Mouse (Mus musculus): ENCODE measurements around the gene Mapk8ip2.

Mapk8ip2 gene

GRCm38 (mm10) chr15:89452906-89453864, 528 bp upstream of the Mapk8ip2 start:
- DNase-seq (ENCODE audit: low spot score) = no peak

DNA sequence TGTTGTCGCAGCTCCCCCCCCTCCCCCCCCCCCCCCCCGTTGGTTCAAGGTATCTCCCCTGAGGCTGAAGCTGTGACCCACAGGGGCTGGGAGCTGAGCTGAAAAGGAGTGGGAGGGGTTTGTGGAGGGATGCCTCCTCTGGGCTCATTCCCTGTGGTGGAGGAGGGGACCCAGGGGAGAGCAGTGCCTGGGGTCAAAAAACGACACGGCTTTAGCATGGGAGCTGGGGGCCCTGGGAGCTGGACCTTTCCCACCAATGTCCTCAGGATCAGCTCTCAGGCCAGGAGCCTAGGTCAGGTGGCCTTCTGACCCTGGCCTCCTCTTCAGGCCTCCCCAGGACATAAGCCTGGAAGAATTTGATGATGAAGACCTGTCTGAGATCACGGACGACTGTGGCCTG, 1.1 kb downstream of the Mapk8ip2 start:
- no peak for DNase-seq (ENCODE audit: low spot score)

GRCm38 (mm10) chr15:89455642-89456041, 1.9 kb downstream of the Mapk8ip2 start:
- no peak for DNase-seq (ENCODE audit: low spot score)

GRCm38 (mm10) chr15:89458942-89459341, 5.2 kb downstream of the Mapk8ip2 start:
- DNase-seq (ENCODE audit: low spot score) = no peak

- DNase-seq (ENCODE audit: low spot score) = no peak
These were observed 6.1 kb downstream of the Mapk8ip2 start for GRCm38 (mm10) chr15:89459821-89460220.

GRCm38 (mm10) chr15:89460298-89460697, 6.6 kb downstream of the Mapk8ip2 start:
- DNase-seq (ENCODE audit: low spot score) = no peak

- DNase-seq (ENCODE audit: low spot score) = no peak
These were observed 7.6 kb downstream of the Mapk8ip2 start for GRCm38 (mm10) chr15:89461321-89461720.

- DNase-seq (ENCODE audit: low spot score) = no peak
These were observed 8.5 kb downstream of the Mapk8ip2 start for GRCm38 (mm10) chr15:89462176-89462575.

DNA sequence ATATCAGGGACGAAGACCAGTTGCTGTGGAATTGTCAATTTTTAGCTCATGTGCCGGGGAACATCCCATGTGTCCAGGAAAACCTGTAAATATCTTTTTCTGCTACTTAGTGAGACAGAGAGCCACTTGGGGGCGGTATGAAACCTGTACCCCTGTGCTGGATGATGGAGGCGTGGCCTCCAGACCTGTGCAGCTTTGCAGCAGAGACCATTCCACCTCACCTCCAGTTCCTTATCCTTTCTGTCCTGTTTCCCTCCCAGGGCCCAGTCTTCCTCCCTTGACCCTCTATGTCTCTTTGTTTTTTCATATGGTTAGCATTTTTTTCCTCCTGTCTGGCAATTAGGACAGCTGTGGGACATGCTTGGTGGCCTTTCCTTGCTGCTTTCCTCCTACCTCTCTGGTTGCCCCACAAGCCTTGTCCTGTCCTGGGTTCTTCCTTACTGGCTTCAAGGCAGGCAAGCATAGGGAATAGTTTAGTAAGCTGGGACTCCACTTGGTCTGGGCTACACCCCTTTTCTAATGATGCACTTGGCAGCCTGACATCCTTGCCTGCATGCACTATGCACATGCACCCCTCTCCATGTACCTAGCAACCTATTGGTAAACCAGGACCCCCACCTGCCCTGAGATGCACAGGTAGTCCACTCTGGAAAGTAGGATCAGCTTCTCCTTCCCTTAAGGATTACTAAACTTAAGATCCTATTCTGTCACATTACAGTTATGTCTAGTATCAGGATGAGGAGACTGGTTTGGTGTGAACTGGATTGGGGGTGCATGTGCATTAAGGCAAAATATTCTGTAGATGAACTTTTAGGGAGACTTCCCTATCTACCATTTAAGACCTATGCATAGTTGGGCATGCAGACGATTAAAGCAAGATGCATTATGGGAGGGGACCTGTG, 9.9 kb downstream of the Mapk8ip2 start:
- DNase-seq (ENCODE audit: low spot score) = no peak

DNA sequence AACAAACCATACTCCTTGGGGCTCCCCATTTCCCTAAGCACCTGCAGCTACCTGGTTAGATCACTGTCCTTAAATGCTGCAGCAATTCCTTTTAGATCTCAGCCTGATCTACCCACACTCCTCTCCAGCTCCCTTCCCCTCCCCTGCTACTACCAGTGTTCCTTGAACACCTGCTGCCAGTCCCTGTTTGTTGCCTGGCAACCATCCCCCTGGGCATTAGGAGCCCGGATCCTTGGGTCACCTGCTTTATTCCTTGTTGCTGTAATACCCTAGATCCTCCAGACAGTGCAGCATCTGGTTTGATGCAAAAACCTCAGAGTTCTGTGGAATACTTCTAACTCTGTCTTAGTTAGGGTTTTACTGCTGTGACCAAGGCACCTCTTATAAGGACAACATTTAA, 11.3 kb downstream of the Mapk8ip2 start:
- DNase-seq (ENCODE audit: low spot score) = no peak

- no peak for DNase-seq (ENCODE audit: low spot score)
These were observed 14.9 kb downstream of the Mapk8ip2 start for GRCm38 (mm10) chr15:89468577-89468976.

DNA sequence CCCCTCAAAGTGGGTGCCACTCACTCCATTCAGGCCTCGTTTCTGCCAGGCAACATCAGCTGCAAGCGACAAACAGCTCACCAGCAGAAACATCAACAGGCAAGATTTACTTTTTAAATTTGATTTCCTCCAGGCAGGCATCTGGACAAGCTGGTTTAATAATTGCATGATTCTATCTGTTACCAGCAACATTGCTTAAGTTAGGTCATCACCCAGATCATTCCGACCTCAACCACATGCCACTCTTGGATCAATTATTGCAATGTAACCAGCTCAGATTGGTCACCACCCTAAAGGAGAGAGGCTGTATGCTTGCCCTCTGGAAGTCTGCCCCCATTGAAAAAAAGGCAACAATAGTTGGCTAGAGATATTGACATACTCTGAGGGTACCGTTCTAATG, 17.8 kb downstream of the Mapk8ip2 start:
- no peak for DNase-seq (ENCODE audit: low spot score)

DNA sequence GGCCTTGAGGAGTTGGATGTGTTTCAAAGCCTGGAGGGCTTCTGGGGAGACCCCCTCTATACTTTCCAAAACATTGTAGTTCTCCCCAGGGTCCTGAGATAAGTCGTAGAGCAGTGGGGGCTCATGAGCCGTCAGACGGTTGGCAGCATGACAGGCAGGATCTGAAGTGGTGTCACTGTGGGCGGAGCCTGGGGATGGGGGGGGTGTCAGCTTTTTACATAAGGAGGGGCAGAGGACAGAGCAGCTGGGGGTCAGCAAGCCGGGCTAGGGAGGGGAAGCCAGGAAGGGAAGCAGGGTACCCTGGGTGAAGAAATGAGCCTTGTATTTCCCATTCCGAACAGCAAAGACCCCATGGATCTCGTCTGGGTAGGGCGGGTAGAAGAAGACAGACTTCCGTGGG, 19.7 kb downstream of the Mapk8ip2 start:
- no peak for DNase-seq (ENCODE audit: low spot score)

GRCm38 (mm10) chr15:89473921-89474320, 20.2 kb downstream of the Mapk8ip2 start:
- DNase-seq (ENCODE audit: low spot score) = no peak

- no peak for DNase-seq (ENCODE audit: low spot score)
These were observed 21.0 kb downstream of the Mapk8ip2 start for GRCm38 (mm10) chr15:89474596-89475292.

- DNase-seq (ENCODE audit: low spot score) = no peak
These were observed 21.5 kb downstream of the Mapk8ip2 start for GRCm38 (mm10) chr15:89475293-89475600.

DNA sequence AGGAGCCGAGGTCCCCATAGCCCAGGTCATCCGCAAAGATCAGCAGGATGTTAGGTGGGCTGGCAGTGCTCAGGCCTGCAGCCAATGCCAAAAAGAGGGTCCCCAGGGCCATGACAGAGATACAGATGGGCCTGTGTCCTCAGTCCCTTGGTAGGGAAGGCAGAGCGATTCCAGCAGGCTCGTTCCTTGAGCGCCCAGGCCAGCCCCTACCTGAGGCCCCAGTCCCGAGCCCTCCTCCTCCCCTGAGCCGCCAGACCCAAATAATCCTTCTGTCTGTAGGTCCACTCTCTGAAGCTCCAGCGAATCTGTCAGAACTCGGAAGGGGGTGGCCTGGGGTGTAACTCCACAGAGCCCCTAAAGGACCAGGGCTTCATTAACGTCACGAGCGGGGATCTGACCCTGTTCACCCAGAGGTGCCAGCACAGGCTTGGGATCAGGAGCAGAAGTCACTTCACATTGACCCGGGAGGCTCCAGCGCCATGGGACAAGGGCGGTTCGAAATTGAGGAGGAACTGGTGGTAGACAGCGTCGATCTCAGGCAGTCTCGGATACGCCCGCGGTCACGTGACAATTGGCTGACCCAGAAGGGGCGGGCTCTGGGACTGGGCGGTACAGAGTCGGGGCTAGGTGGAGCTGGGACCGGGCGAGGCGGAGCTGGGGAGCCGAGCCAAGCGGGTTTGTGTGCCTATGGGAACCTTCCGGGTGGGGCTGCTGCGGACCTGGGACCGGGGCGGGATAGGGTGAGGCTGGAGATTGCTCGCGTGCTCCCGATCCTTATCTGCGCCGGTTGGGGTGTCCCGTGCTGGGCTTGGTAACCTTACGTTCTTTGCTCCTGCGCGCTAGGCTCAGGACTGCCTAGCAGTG, 22.1 kb downstream of the Mapk8ip2 start:
- peak; percentile 85 for DNase-seq (ENCODE audit: low spot score)

DNA sequence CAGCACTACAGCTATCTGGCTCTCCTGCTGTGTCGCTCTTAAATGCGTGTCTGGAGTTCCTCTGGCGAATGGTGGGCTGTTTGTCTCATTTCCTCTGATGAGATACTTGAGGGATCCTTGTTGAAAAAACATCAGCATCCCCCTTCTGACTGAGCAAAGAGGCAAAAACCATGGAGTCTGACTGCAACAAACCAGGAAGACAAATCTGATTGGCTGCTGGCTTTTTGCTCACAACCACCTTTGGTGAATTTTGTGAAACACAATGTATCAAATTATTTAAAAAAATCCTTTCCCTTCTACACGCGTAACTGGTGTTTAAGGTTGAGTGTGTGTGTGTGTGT, 22.7 kb downstream of the Mapk8ip2 start:
- no peak for DNase-seq (ENCODE audit: low spot score)

- no peak for DNase-seq (ENCODE audit: low spot score)
These were observed 23.4 kb downstream of the Mapk8ip2 start, which contains the start of gene Arsa for GRCm38 (mm10) chr15:89477091-89477491. Gene Arsa (minus strand): TSS chr15:89477425.

DNA sequence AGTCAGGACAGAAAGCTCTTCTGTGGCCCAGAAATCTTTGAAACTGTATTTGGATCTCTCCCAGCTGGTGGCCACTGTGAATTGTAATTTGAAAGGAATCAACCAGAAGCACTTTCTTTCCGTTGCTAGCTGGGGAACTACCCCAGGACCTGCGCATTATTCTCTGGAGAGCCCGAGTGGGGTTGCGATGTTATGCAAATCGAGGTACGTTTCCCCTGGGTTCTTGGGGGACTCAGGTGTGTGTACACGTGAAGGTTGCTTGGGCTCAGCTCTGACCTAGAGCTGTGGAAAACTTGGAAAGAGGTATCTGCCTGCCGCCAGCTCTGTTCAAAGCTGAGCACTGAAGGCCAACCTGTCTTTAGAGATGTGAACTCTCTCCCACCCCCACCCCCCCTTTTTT, 24.1 kb downstream of the Mapk8ip2 start:
- DNase-seq (ENCODE audit: low spot score) = no peak

DNA sequence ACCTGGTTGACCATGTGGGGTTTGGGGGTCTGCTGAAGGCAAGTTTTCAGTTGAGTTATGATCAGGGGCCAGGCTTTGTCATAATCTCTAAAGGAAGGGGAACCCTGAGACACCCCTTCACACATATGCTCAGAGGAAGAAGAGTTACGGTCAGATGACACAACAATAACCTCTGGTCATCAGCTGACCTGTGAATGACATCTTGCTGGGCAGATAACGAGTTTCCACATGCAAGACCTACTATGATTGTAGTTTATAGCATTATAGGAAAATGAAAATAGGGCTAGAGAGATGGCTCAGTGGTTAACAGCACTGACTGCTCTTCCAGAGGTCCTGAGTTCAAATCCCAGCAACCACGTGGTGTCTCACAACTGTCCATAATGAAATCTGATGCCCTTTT, 24.9 kb downstream of the Mapk8ip2 start:
- no peak for DNase-seq (ENCODE audit: low spot score)

Measured in spleen, adult 12 weeks (tissue).